In genomic region chr19:6363411-6364240, GRCm38 (mm10) we compare ENCODE assay signal across 7 mouse cellular contexts. TPM values are rescaled to one million over a fixed set of nuclear protein-coding genes. Genes with fewer than 3 reads are reported as not detected.
DNase-seq lines count a peak whose midpoint lies in the region; ATAC-seq and TF ChIP-seq lines count a peak whose summit lies in the region.

Gene Sf1 (plus strand): TSS chr19:6363690.

- peak; percentile 100 for DNase-seq in adrenal gland, adult 8-10 months
- DNase-seq in embryo, embryonic 9.5 days (ENCODE audit: extremely low spot score), result peak; percentile 99
- DNase-seq in gastrocnemius, postnatal 4 days (ENCODE audit: low spot score in 2 of 2), result peak; percentile 99
- peak; percentile 100 for DNase-seq in left cerebral cortex, postnatal 36 days (ENCODE audit: low spot score in 2 of 2)

- peak within 1 kb of the TSS; percentile 99 for H3K9ac ChIP-seq in intestine, embryonic 16.5 days (ENCODE audit: low read depth, low read length)
- peak within 1 kb of the TSS; percentile 100 for H3K9ac ChIP-seq in midbrain, embryonic 12.5 days (replicated peaks)

- H3K4me3 ChIP-seq in intestine, embryonic 16.5 days (ENCODE audit: low read length), result peak within 1 kb of the TSS; percentile 98
- H3K4me3 ChIP-seq in midbrain, embryonic 12.5 days, result peak within 1 kb of the TSS; percentile 100
- peak within 1 kb of the TSS; percentile 92 for H3K4me3 ChIP-seq in small intestine, adult 2 months (ENCODE audit: low read depth, low read length)

- intact Hi-C loops in left cerebral cortex, postnatal 36 days (cut with DNase I), result no loop called here

- no peaks in the 10 kb centered on the region for H3K27me3 ChIP-seq in intestine, embryonic 16.5 days (replicated peaks; ENCODE audit: control insufficient read depth, insufficient read depth, low read length)
- H3K27me3 ChIP-seq in midbrain, embryonic 12.5 days, result no peaks in the 10 kb centered on the region
- no peaks in the 10 kb centered on the region for H3K27me3 ChIP-seq in small intestine, adult 2 months (ENCODE audit: control insufficient read depth, insufficient read depth, low read length)

- TF ChIP-seq CTCF in small intestine, adult 2 months (IDR thresholded peaks at IDR 0.05; ENCODE audit: extremely low read depth, insufficient read length, insufficient replicate concordance, low read depth, low read length), result no peak

- H3K4me2 ChIP-seq in intestine, embryonic 16.5 days (ENCODE audit: low read depth, low read length), result peak within 1 kb of the TSS; percentile 65
- H3K4me2 ChIP-seq in midbrain, embryonic 12.5 days (replicated peaks), result peak within 1 kb of the TSS; percentile 89

- peaks cover 18% of the 10 kb centered on the region for H3K4me1 ChIP-seq in intestine, embryonic 16.5 days (ENCODE audit: control insufficient read depth, insufficient read depth, low read length)
- H3K4me1 ChIP-seq in midbrain, embryonic 12.5 days, result peaks cover 30% of the 10 kb centered on the region
- H3K4me1 ChIP-seq in small intestine, adult 2 months (ENCODE audit: control insufficient read depth, insufficient read depth, insufficient read length, low read length), result no peaks in the 10 kb centered on the region; the same call in 1 of the 2 replicates

- WGBS in intestine, embryonic 16.5 days, result under 1% methylated on average over 85 of the region's 85 CpGs
- under 1% methylated on average over 74 of the region's 85 CpGs for WGBS in midbrain, embryonic 12.5 days
- under 1% methylated on average over 84 of the region's 85 CpGs for WGBS in small intestine, adult 2 months

- TF ChIP-seq POLR2A in small intestine, adult 2 months (IDR thresholded peaks at IDR 0.05; ENCODE audit: low read depth, low read length), result peak; percentile 75

- no peaks in the 10 kb centered on the region for H3K9me3 ChIP-seq in intestine, embryonic 16.5 days (ENCODE audit: control insufficient read depth, low read length)
- H3K9me3 ChIP-seq in midbrain, embryonic 12.5 days, result no peaks in the 10 kb centered on the region

- H3K27ac ChIP-seq in intestine, embryonic 16.5 days (ENCODE audit: low read length), result peak within 1 kb of the TSS; percentile 100
- peak within 1 kb of the TSS; percentile 99 for H3K27ac ChIP-seq in midbrain, embryonic 12.5 days (replicated peaks)
- peak within 1 kb of the TSS; percentile 91 for H3K27ac ChIP-seq in small intestine, adult 2 months (ENCODE audit: insufficient read depth, low read depth, low read length)

- peaks cover 11% of the 10 kb centered on the region for H3K36me3 ChIP-seq in intestine, embryonic 16.5 days (ENCODE audit: control insufficient read depth, insufficient read depth, low read length)
- peaks cover 36% of the 10 kb centered on the region for H3K36me3 ChIP-seq in midbrain, embryonic 12.5 days
- peaks cover 30% of the 10 kb centered on the region for H3K36me3 ChIP-seq in small intestine, adult 2 months (ENCODE audit: control insufficient read depth, insufficient read depth, low read length)

- ATAC-seq in intestine, embryonic 16.5 days, result peak; percentile 98
- peak; percentile 99 for ATAC-seq in midbrain, embryonic 12.5 days (ENCODE audit: low FRiP score, low read depth)

RNA-seq across cellular contexts. Expression of gene Sf1, which starts in this region (rescaled TPM):
- total RNA-seq in adrenal gland, adult 8-10 months (2022), result 100 to 1,000 TPM; 193 to 274 (median 215) TPM
- 100 to 1,000 TPM; 150 to 183 TPM for total RNA-seq in gastrocnemius, postnatal 4 days (2021)
- 94.7 and 103 TPM in 2 replicates for polyA plus RNA-seq in intestine, embryonic 16.5 days (2015; fragmentation: Nextera tagmentation; extraction: Ambion mirVana)
- 100 to 1,000 TPM; 158 to 227 TPM for total RNA-seq in left cerebral cortex, postnatal 36 days (2021)
- 193 and 205 TPM in 2 replicates for polyA plus RNA-seq in midbrain, embryonic 12.5 days (2016; fragmentation: Nextera tagmentation; extraction: Ambion mirVana)
- 99.0 and 171 TPM in 2 replicates for polyA plus RNA-seq in small intestine, adult 2 months (2012; rRNA removed)

Comparison
In these comparisons a context has a peak if more than half of its experiments do, and no peak if none do; other contexts are left out.
1. Peak in every context shown above with its lines: DNase-seq, ATAC-seq, H3K4me3 ChIP-seq and H3K27ac ChIP-seq.